Mouse (Mus musculus) ES-Bruce4 (cell line): ENCODE results near the gene 2210016L21Rik. TPM values are rescaled to one million over a fixed set of nuclear protein-coding genes. Genes with fewer than 3 reads are reported as not detected.

Source experiments
- H3K27ac ChIP-seq: 2 replicates; pipeline ENCODE4 v1.5.1; 2012; ENCODE audit warnings: low read length, inconsistent platforms; ENCODE audit not compliant: insufficient read depth
- H3K27me3 ChIP-seq: 2 replicates; pipeline ENCODE4 v1.6.1; 2012; ENCODE audit warnings: mild to moderate bottlenecking, low read length, inconsistent platforms; ENCODE audit not compliant: control insufficient read depth, poor library complexity, insufficient read depth, severe bottlenecking
- H3K36me3 ChIP-seq: 2 replicates; pipeline ENCODE4 v1.6.1; 2012; ENCODE audit warnings: inconsistent platforms, mild to moderate bottlenecking, low read length, moderate library complexity; ENCODE audit not compliant: control insufficient read depth, poor library complexity, insufficient read depth, severe bottlenecking
- H3K4me1 ChIP-seq: one replicate; pipeline ENCODE4 v1.8.1; 2011; ENCODE audit warnings: low read length; ENCODE audit not compliant: control insufficient read depth, insufficient read depth
- H3K4me3 ChIP-seq: 2 replicates; pipeline ENCODE4 v1.5.1; 2011; ENCODE audit warnings: low read depth, mild to moderate bottlenecking, low read length
- H3K9ac ChIP-seq: 2 replicates; pipeline ENCODE4 v1.6.1; 2012; ENCODE audit warnings: low read depth, mild to moderate bottlenecking, inconsistent platforms; ENCODE audit not compliant: poor library complexity, severe bottlenecking
- H3K9me3 ChIP-seq: replicated peaks from 2 replicates; pipeline ENCODE4 v1.6.1; 2012; ENCODE audit warnings: mild to moderate bottlenecking, low read length, inconsistent platforms; ENCODE audit not compliant: control insufficient read depth, poor library complexity, insufficient read depth, severe bottlenecking
- CTCF ChIP-seq: IDR thresholded peaks from one replicate; pipeline ENCODE4 v1.8.1; 2011; ENCODE audit warnings: low read depth, low read length
- EP300 ChIP-seq: IDR thresholded peaks from 2 replicates; pipeline ENCODE4 v1.6.1; 2011; ENCODE audit warnings: low read depth, low read length; ENCODE audit not compliant: insufficient read depth
- POLR2A ChIP-seq: IDR thresholded peaks from one replicate; pipeline ENCODE4 v1.8.1; 2011; ENCODE audit warnings: low read length; ENCODE audit not compliant: insufficient read depth
- polyA plus RNA-seq: library from polyadenylated mRNA; stranded (reverse); fragments of >200 nt; gene quantifications from 2 replicates; pipeline ENCODE4 v1.2.4, GENCODE M21; 2011; ENCODE audit warnings: low read depth; ENCODE audit not compliant: missing spikeins, insufficient read depth, insufficient read length

Gene 2210016L21Rik
- polyA plus RNA-seq, 1 experiment, result 22.8 TPM

GRCm38 (mm10) chr5:114949812-114950211, 7.9 kb downstream of the 2210016L21Rik start:
- H3K9ac ChIP-seq, result no peak overlapping the region
- no peak overlapping the region for H3K27ac ChIP-seq
- H3K27me3 ChIP-seq, result no peaks in the 10 kb centered on the region
- no peak overlapping the region for H3K4me3 ChIP-seq
- no peaks in the 10 kb centered on the region for H3K9me3 ChIP-seq
- no peaks in the 10 kb centered on the region for H3K4me1 ChIP-seq
- peaks cover 26% of the 10 kb centered on the region; the same call in 1 of the 2 replicates for H3K36me3 ChIP-seq
- no peak for TF ChIP-seq CTCF

GRCm38 (mm10) chr5:114950669-114951068, 8.7 kb downstream of the 2210016L21Rik start:
- TF ChIP-seq POLR2A (no peak), CTCF (no peak), EP300 (no peak)
- Histone ChIP-seq H3K36me3 (peaks cover 26% of the 10 kb centered on the region; the same call in 1 of the 2 replicates), H3K9ac (no peak overlapping the region), H3K27me3 (no peaks in the 10 kb centered on the region), H3K4me3 (no peak overlapping the region), H3K4me1 (no peaks in the 10 kb centered on the region), H3K27ac (no peak overlapping the region), H3K9me3 (no peaks in the 10 kb centered on the region)

GRCm38 (mm10) chr5:114951279-114951880, 9.4 kb downstream of the 2210016L21Rik start:
- TF ChIP-seq POLR2A (no peak), EP300 (no peak), CTCF (no peak)
- no peaks in the 10 kb centered on the region for H3K4me1 ChIP-seq
- H3K9me3 ChIP-seq, result no peaks in the 10 kb centered on the region
- H3K4me3 ChIP-seq, result no peak overlapping the region
- H3K9ac ChIP-seq, result no peak overlapping the region
- H3K36me3 ChIP-seq, result peaks cover 21% of the 10 kb centered on the region; the same call in 1 of the 2 replicates
- no peak overlapping the region for H3K27ac ChIP-seq
- H3K27me3 ChIP-seq, result no peaks in the 10 kb centered on the region

- Histone ChIP-seq H3K9me3 (no peaks in the 10 kb centered on the region), H3K27me3 (no peaks in the 10 kb centered on the region), H3K27ac (no peak overlapping the region), H3K9ac (no peak overlapping the region), H3K4me1 (no peaks in the 10 kb centered on the region), H3K4me3 (no peak overlapping the region), H3K36me3 (peaks cover 4% of the 10 kb centered on the region; the same call in 1 of the 2 replicates)
- TF ChIP-seq EP300, result no peak
- no peak for TF ChIP-seq POLR2A
- TF ChIP-seq CTCF, result no peak
Observed at GRCm38 (mm10) chr5:114953326-114953725, 11.4 kb downstream of the 2210016L21Rik start.

- H3K27me3 ChIP-seq, result no peaks in the 10 kb centered on the region
- no peaks in the 10 kb centered on the region for H3K4me1 ChIP-seq
- H3K9me3 ChIP-seq, result no peaks in the 10 kb centered on the region
- no peaks in the 10 kb centered on the region for H3K36me3 ChIP-seq
- TF ChIP-seq EP300 (no peak), POLR2A (no peak), CTCF (no peak)
- no peak overlapping the region for H3K9ac ChIP-seq
- H3K27ac ChIP-seq, result no peak overlapping the region
- no peak overlapping the region for H3K4me3 ChIP-seq
Observed at GRCm38 (mm10) chr5:114958069-114958468, 16.1 kb downstream of the 2210016L21Rik start.

- H3K36me3 ChIP-seq, result no peaks in the 10 kb centered on the region
- TF ChIP-seq CTCF, result no peak
- TF ChIP-seq POLR2A, result no peak
- TF ChIP-seq EP300, result no peak
- no peaks in the 10 kb centered on the region for H3K4me1 ChIP-seq
- H3K9ac ChIP-seq, result no peak overlapping the region
- no peak overlapping the region for H3K4me3 ChIP-seq
- H3K27ac ChIP-seq, result no peak overlapping the region
- no peaks in the 10 kb centered on the region for H3K9me3 ChIP-seq
- no peaks in the 10 kb centered on the region for H3K27me3 ChIP-seq
Observed at GRCm38 (mm10) chr5:114961590-114962360, 19.8 kb downstream of the 2210016L21Rik start.
